Mouse (Mus musculus) megakaryocyte, adult 5-6 weeks (primary cell): ENCODE measurements around the gene Gtsf1l. TPM values are rescaled to one million over a fixed set of nuclear protein-coding genes. Genes with fewer than 3 reads are reported as not detected.

Experiments
- ATAC-seq: 2 replicates; pipeline ENCODE4 v1.8.0; 2016; ENCODE audit warnings: mild to moderate bottlenecking, inconsistent platforms; ENCODE audit not compliant: poor library complexity, severe bottlenecking
- total RNA-seq, 2 experiments: library from RNA; stranded (forward) in 1 of 2; stranded (reverse) in 1 of 2; fragments of 153-499, 151-499 nt in 1 of 2; fragments of 221-1000, 200-1000 nt in 1 of 2; gene quantifications; 2 replicates each; pipeline versions ENCODE4 v1.2.3 to v1.2.4; 2015 to 2017

Gene Gtsf1l
- total RNA-seq, 2 experiments from 2014 or later, result not detected

DNA sequence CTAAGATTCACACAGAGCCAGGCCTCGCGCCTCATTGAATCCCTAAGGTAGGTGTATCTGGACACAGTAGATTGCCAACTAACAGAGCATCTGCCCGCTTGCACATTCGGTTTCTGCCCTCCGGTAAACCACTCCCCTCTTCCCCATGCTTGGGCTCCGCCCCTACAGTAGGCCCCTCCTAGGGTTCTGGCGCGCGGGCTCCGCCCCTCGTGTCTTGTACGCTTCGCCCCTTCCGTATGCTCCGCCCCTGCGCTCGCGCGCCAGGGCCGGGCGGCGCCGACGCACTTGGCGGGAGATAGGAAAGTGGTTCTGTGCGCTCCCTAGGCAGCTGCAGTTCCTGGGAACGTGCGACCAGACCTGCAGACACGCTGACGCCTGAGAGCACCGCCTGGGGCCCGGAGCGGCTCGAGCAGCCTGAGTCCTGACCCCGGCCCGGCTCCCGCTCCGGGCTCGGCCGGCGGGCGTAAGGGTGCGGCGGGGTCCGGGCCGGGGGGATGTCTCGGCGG is 33.3 kb downstream of the Gtsf1l start, which contains the start of gene Mybl2:
Mybl2 (plus strand) TSS at position 353 of the 506 bp plus-strand sequence.
- peak; percentile 97 for ATAC-seq

DNA sequence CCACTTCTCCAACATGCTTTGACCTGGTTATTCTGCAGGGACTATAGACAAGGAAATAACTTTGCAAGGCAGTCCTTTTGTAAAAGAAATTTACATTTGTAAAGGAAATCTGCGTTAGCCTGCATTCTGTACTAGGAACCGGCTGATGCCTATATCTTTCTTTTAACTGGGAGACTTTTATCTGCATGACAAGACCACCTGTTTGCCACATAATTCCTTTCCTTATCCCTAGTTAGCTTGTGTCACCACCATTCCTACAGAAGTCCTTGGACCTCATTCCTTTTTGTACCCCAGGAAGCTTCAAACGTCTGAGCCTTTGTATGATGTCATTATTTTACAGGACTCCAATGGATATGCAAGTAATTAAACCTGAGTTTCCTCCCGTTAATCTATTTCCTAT is 34.8 kb downstream of the Gtsf1l start:
- ATAC-seq, result no peak

DNA sequence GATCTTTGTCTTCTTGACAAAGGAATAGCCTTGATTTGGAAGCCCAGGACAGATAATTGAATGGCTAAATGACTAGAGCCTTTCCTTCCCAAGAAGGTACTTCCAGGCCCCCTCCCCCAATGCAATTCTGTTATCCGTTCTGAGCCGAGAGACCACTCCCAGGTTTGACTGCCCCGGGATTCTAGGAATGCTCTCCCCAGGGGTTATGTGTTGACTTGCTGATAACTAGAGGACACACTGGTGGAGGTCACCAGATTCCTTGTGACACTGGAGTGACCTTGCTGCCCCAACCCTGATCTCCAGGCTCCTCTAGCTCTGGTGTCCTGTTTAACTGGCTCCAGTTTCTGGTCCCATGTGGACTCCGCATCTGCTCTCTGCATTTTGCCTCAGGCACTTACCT is 35.6 kb downstream of the Gtsf1l start:
- no peak for ATAC-seq

DNA sequence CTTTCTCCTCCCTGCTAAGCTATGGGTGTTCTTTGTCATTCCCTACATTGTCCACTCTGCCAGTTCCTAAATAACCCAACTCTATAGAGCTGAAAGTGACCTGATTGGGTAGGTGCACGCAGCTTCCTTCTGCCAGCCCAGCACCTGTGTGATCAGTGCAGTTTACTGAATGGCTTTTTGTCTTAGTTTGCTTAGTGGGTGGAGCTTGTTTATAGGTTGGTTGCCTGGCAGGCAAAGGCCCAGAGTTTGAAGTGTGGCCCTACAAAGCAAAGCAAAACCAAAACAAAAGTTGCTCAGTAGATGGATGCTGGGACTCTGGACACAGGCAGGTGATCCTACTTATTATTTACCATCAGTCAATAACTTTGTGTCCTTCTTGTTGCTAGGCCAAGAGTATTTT is 36.0 kb downstream of the Gtsf1l start:
- ATAC-seq, result no peak

DNA sequence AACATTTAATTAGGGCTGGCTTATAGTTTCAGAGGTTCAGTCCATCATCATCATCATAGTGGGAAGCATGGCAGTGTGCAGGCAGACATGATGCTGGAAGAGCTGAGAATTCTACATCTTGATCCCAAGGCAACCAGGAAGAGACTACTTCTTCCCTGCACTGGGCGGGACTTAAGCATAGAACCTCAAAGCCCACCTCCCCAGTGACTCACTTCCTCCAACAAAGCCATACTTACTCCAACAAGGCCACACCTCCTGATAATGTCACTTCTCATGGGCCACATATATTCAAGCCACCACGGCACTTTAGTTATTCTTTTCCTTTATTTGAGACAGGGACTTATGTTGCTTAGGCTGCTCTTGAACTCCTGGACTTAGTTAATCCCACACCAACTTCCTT is 38.5 kb downstream of the Gtsf1l start:
- ATAC-seq, result no peak

DNA sequence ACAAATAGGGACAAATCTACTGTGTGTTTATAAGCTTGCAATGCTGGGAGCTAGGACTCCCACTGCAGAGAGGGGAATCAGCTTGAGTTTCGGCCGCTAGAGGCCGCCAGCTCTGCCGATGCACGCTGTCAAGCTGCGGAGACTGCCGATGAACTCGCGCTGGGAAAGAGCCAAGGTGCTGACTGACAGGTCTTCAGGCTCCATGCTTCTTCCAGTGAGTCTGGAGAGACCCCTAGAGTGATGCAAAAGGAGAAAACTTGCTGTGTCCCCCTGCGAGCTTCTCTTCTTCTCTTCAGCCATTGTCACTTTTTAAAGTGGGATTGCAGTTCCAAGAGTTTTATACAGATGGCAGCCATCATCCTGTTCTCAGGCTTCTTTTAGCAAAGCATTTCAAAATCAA is 39.5 kb downstream of the Gtsf1l start:
- peak; percentile 92 for ATAC-seq

DNA sequence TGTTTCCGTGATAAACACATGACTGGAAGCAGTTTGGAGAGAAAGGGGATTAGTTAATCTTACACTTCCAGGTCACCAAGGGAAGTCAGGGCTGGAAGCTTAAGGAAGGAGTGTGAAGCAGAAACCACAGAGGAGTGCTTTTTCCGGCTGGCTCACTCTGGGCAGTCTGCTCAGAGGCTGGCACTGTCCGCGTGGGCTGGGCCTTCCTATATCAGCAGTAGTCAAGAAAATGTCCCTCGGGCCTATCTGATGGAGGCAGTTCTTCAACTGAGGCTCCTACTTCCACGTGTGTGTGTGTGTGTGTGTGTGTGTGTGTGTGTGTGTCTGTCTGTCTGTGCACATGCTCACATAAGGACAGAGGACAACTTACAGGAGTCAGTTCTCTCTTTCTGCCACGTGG is 47.7 kb downstream of the Gtsf1l start:
- ATAC-seq, result no peak

Other genes with a start within 250 kb of the Gtsf1l start
- gene Srsf6, start 156.3 kb downstream of the Gtsf1l start, total RNA-seq (2015), result 118 and 120 TPM in 2 replicates
- 111 and 123 TPM in 2 replicates for gene Srsf6, start 156.3 kb downstream of the Gtsf1l start, total RNA-seq (2017)
- gene L3mbtl1, start 144.4 kb downstream of the Gtsf1l start, total RNA-seq (2015), result 0.04 and 0.27 TPM in 2 replicates
- gene L3mbtl1, start 144.4 kb downstream of the Gtsf1l start, total RNA-seq (2017), result 0.16 TPM in 1 of 2 replicates, not detected in the other
- gene Sgk2, start 100.5 kb downstream of the Gtsf1l start, total RNA-seq (2015), result not detected in 2 replicates
- gene Sgk2, start 100.5 kb downstream of the Gtsf1l start, total RNA-seq (2017), result not detected in 2 replicates
- gene Ift52, start 70.5 kb downstream of the Gtsf1l start, total RNA-seq (2015), result 23.9 and 28.0 TPM in 2 replicates
- gene Ift52, start 70.5 kb downstream of the Gtsf1l start, total RNA-seq (2017), result 11.9 and 17.2 TPM in 2 replicates
- gene Mybl2, start 33.2 kb downstream of the Gtsf1l start, total RNA-seq (2015), result 9.0 and 13.6 TPM in 2 replicates
- gene Mybl2, start 33.2 kb downstream of the Gtsf1l start, total RNA-seq (2017), result 21.9 and 33.7 TPM in 2 replicates
- gene Tox2, start 115.3 kb upstream of the Gtsf1l start, total RNA-seq (2015), result not detected in 2 replicates
- not detected in 2 replicates for gene Tox2, start 115.3 kb upstream of the Gtsf1l start, total RNA-seq (2017)